Mouse (Mus musculus) liver, adult 2 months (tissue): Measurements from ENCODE around the gene Scn5a.

ENCODE experiments used
- CTCF ChIP-seq: fragments of 200-500 bp; IDR thresholded peaks from 2 replicates; pipeline ENCODE4 v1.5.1; 2011; ENCODE audit warnings: low read depth, low read length, control low read depth
- POLR2A ChIP-seq: fragments of 200-500 bp; IDR thresholded peaks from 2 replicates; pipeline ENCODE4 v1.6.1; 2011; ENCODE audit warnings: low read length, control low read depth; ENCODE audit not compliant: insufficient read depth; ENCODE audit errors: extremely low read depth

GRCm38 (mm10) chr9:119575732-119576131 lies 3.1 kb downstream of the Scn5a start:
- TF ChIP-seq POLR2A (no peak), CTCF (no peak)
